Mouse (Mus musculus) CD4-positive naive resting alpha-beta T cell, adult 76 days (primary cell): ENCODE results near the gene Olfr1006. TPM values are rescaled to one million over a fixed set of nuclear protein-coding genes. Genes with fewer than 3 reads are reported as not detected.

Experiments used
- total RNA-seq: library from RNA; stranded (reverse); gene quantifications from one replicate; pipeline ENCODE4 v1.2.4, GENCODE M21; 2023

The Olfr1006 gene
- total RNA-seq = not detected

DNA sequence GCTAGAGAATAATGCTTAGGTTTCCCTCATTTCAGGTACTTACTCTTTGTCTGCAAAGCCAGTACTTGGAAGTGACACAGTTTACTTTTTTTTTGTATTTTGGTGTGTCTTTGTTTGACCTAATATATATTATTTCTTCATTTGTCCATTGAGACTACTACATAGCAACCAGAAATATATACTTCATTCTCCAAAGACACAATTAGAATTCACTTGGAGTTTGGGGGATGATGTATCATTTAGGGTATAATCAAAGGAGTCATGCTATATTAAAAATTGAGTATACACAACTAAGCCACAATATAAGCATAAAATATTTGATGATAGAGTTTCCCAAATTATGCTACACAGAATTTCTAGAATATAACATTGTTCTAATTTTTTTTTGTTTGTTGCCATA is at the start of gene Olfr1006:
Gene Olfr1006, minus strand, starts transcription at position 101 of the 400 bp plus-strand sequence.

DNA sequence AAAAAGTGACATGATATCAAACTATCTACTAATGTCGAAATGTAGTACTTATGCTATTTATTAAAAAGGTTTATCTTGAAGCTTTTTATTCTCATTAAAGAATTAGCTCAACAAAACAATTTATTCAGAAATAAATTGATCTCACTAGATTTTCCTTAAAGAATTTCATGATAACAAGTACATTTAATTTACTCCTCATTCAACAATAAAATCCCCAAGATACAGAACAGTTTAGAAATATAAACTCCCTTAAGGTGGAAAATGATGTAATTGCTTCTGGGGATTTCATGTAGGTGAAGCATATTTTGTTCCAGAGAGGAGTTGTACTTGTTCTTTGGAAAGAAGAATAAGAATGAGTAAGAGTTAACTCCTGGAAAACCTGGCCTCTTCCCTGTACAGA is 36.6 kb upstream of the Olfr1006 start, which contains the start of gene Olfr1009:
Gene Olfr1009, plus strand, starts transcription at position 301 of the 400 bp plus-strand sequence.

DNA sequence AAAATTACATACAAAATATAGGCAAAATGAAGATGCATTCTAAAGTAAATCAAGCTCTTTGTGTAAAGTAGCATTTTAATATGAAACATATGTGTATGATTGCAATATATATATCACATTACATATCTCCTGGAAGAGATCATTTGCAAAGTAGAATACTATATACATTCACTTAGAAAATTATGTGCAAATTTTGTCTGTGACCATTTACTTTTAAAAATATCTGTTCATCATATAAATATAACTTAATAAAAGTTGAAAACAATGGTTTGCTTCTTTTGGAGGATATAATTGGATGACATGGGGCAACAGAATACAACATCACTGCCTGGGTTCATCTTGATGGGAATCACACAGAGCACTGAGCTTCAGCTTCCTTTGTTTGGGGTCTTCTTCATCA is 10.6 kb upstream of the Olfr1006 start, which contains the start of gene Olfr1008:
Gene Olfr1008, plus strand, starts transcription at position 301 of the 400 bp plus-strand sequence.

DNA sequence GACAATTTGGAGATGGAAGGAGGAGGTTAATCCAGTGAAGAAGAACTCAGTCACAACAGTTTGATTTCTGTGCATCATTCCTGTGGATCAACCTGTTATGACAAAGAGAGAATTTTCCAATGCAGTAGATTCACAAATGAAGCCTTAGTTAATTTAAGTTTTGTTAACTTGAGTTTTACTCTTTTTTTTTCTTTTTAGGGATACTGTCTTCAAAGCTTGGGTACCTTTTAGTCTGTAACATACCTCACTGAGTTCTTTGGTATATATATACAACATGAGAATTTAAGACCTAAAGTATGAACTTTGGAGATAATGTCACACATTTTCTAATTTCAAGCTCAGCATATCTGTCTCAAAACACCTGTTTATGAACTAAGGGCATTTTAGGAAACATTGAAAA is 14.2 kb downstream of the Olfr1006 start, which contains the start of gene Olfr154:
Gene Olfr154, minus strand, starts transcription at position 101 of the 400 bp plus-strand sequence.

DNA sequence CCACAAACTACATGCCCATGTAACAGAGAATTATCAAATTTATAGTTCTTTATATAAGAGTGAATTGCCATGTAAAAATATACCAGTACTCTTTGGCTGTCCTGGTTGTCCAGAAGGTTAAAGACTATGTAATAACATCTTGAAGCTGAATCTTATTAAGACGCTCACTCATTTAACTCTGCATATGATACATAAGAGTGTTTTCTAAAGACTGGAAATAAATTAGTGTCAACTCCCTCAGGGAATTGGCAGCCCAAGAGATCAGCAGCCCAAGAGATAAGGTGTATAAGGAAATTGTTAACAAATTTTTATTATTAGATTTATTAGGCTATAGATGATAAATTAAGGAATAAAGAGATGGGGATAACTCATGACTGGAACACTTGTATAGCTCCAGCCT is 28.0 kb downstream of the Olfr1006 start, which contains the start of gene Olfr1002:
Gene Olfr1002, minus strand, starts transcription at position 101 of the 400 bp plus-strand sequence.

Other genes starting within 250 kb of the Olfr1006 start
- not detected for gene Olfr994, start 242.3 kb downstream of the Olfr1006 start, total RNA-seq
- not detected for gene Olfr995, start 235.1 kb downstream of the Olfr1006 start, total RNA-seq
- gene 4833423E24Rik, start 159.7 kb downstream of the Olfr1006 start, total RNA-seq = not detected
- gene Olfr996, start 99.6 kb downstream of the Olfr1006 start, total RNA-seq = not detected
- gene Olfr998, start 89.8 kb downstream of the Olfr1006 start, total RNA-seq = not detected
- gene Olfr1000, start 66.9 kb downstream of the Olfr1006 start, total RNA-seq = not detected
- not detected for gene Olfr1002, start 28.1 kb downstream of the Olfr1006 start, total RNA-seq
- not detected for gene Olfr154, start 14.3 kb downstream of the Olfr1006 start, total RNA-seq
- gene Olfr1008, start 10.7 kb upstream of the Olfr1006 start, total RNA-seq = not detected
- gene Olfr1009, start 36.7 kb upstream of the Olfr1006 start, total RNA-seq = not detected
- gene Olfr1012, start 84.0 kb upstream of the Olfr1006 start, total RNA-seq = not detected
- not detected for gene Olfr1013, start 88.3 kb upstream of the Olfr1006 start, total RNA-seq
- not detected for gene Olfr1014, start 93.9 kb upstream of the Olfr1006 start, total RNA-seq
- not detected for gene Olfr1015, start 103.2 kb upstream of the Olfr1006 start, total RNA-seq
- not detected for gene Olfr1016, start 123.8 kb upstream of the Olfr1006 start, total RNA-seq
- not detected for gene Olfr1018, start 139.7 kb upstream of the Olfr1006 start, total RNA-seq
- gene Olfr1019, start 166.7 kb upstream of the Olfr1006 start, total RNA-seq = not detected
- not detected for gene Olfr1020, start 168.3 kb upstream of the Olfr1006 start, total RNA-seq
- not detected for gene Olfr1022, start 189.8 kb upstream of the Olfr1006 start, total RNA-seq
- not detected for gene Olfr1023, start 206.9 kb upstream of the Olfr1006 start, total RNA-seq
- not detected for gene Olfr1024, start 226.3 kb upstream of the Olfr1006 start, total RNA-seq
- not detected for gene Olfr1025-ps1, start 236.4 kb upstream of the Olfr1006 start, total RNA-seq
- gene Olfr1026, start 242.8 kb upstream of the Olfr1006 start, total RNA-seq = not detected